Mouse (Mus musculus) forebrain, postnatal 0 days (tissue): ENCODE measurements around the gene Krt83. TPM values are rescaled to one million over a fixed set of nuclear protein-coding genes. Genes with fewer than 3 reads are reported as not detected.

ENCODE experiments used
- ATAC-seq: fragments of 200-750 bp; cut with Nextera tagmentation; 2 replicates; pipeline ENCODE4 v1.8.0; 2017; ENCODE audit warnings: mild to moderate bottlenecking, moderate library complexity
- DNase-seq: peaks from one replicate; pipeline ENCODE4 v3.0.0-alpha.2; 2015
- H3K27ac ChIP-seq: fragments of 300-500 bp; sonication (generic); 2 replicates; pipeline ENCODE4 v1.5.1; 2014; ENCODE audit warnings: low read depth, mild to moderate bottlenecking, antibody characterized with exemption, low read length, moderate library complexity, mixed read lengths
- H3K27me3 ChIP-seq: fragments of 300-500 bp; sonication (generic); 2 replicates; pipeline ENCODE4 v1.6.1; 2014; ENCODE audit warnings: mild to moderate bottlenecking, low read length, mixed read lengths; ENCODE audit not compliant: insufficient read depth
- H3K36me3 ChIP-seq: fragments of 300-500 bp; sonication (generic); 2 replicates; pipeline ENCODE4 v1.6.1; 2014; ENCODE audit warnings: mild to moderate bottlenecking, moderate library complexity; ENCODE audit not compliant: insufficient read depth
- H3K4me1 ChIP-seq: fragments of 300-500 bp; sonication (generic); 2 replicates; pipeline ENCODE4 v1.6.1; 2014; ENCODE audit warnings: antibody characterized with exemption; ENCODE audit not compliant: insufficient read depth
- H3K4me2 ChIP-seq: fragments of 300-500 bp; sonication (generic); 2 replicates; pipeline ENCODE4 v1.6.1; 2014; ENCODE audit warnings: low read depth, mild to moderate bottlenecking, moderate library complexity
- H3K4me3 ChIP-seq: fragments of 300-500 bp; sonication (generic); 2 replicates; pipeline ENCODE4 v1.5.1; 2014; ENCODE audit warnings: low read depth, low read length, mixed read lengths
- H3K9ac ChIP-seq: fragments of 300-500 bp; sonication (generic); 2 replicates; pipeline ENCODE4 v1.6.1; 2014; ENCODE audit warnings: mild to moderate bottlenecking
- H3K9me3 ChIP-seq: fragments of 300-500 bp; sonication (generic); 2 replicates; pipeline ENCODE4 v1.6.1; 2016; ENCODE audit warnings: low read length
- CTCF ChIP-seq: sonication (generic); IDR thresholded peaks from 2 replicates; pipeline ENCODE4 v1.5.1; 2016; ENCODE audit warnings: antibody characterized with exemption, control low read depth, low read depth
- WGBS: fragments of 180-500 bp; shearing (Covaris S2); extraction: QIAGEN DNeasy Blood & Tissue Kit; methylation state at CpG from one replicate; pipeline ENCODE4 v1.1.7; 2014; 5-methylcytosine and 5-hydroxymethylcytosine counted together
- polyA plus RNA-seq: library from polyadenylated mRNA; unstranded; fragments of >200 nt; fragmentation: Nextera tagmentation; extraction: Ambion mirVana; gene quantifications from 2 replicates; pipeline ENCODE4 v1.2.1, GENCODE M21; 2015
- total RNA-seq: library from RNA; depleted of rRNA; stranded (reverse); fragments of >200 nt; gene quantifications from 2 replicates; pipeline ENCODE4 v1.2.3, GENCODE M21; 2014; rRNA removed

Krt83 gene
- not detected in 2 replicates for total RNA-seq
- polyA plus RNA-seq, result not detected in 2 replicates

DNA sequence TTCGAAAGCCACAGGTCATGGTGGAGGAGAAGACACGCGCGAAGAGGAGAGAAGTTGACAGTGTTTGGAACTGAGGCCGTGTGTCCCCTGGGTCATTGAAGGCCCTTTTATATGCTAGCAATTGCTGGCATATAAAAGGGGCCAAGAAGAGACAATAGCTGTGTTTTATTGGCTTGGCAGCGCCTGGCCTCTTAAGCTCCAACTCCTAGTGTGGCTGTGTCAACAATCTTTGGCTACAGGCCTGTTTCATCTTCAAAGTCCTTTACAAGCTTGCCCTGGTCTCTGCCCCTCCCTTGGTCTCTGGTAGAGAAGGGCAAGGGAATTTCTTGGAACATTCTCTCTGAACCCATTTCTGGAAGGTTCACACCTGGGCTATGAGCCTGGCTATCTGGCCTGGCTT, at the start of gene Krt83:
Gene Krt83 (minus strand): TSS at position 82 of the 400 bp plus-strand sequence.
- H3K4me3 ChIP-seq, result no peak within 1 kb of the TSS
- ATAC-seq (no peak), DNase-seq (no peak)
- no peak within 1 kb of the TSS for H3K27ac ChIP-seq
- H3K4me2 ChIP-seq, result no peak within 1 kb of the TSS
- H3K4me1 ChIP-seq, result no peaks in the 10 kb centered on the region
- 39% methylated on average over 6 of the region's 6 CpGs for WGBS
- no peaks in the 10 kb centered on the region for H3K36me3 ChIP-seq
- H3K9ac ChIP-seq, result no peak within 1 kb of the TSS
- H3K9me3 ChIP-seq, result no peaks in the 10 kb centered on the region
- no peak for TF ChIP-seq CTCF
- H3K27me3 ChIP-seq, result no peaks in the 10 kb centered on the region

GRCm38 (mm10) chr15:101538580-101538900, 47.2 kb upstream of the Krt83 start:
- ATAC-seq, result no peak
- Histone ChIP-seq H3K4me1 (no peaks in the 10 kb centered on the region), H3K9me3 (no peaks in the 10 kb centered on the region), H3K27me3 (no peaks in the 10 kb centered on the region), H3K27ac (no peak overlapping the region), H3K36me3 (no peaks in the 10 kb centered on the region), H3K4me3 (no peak overlapping the region), H3K9ac (no peak overlapping the region), H3K4me2 (no peak overlapping the region)
- DNase-seq, result no peak
- 45% methylated on average over 4 of the region's 4 CpGs for WGBS
- no peak for TF ChIP-seq CTCF

DNA sequence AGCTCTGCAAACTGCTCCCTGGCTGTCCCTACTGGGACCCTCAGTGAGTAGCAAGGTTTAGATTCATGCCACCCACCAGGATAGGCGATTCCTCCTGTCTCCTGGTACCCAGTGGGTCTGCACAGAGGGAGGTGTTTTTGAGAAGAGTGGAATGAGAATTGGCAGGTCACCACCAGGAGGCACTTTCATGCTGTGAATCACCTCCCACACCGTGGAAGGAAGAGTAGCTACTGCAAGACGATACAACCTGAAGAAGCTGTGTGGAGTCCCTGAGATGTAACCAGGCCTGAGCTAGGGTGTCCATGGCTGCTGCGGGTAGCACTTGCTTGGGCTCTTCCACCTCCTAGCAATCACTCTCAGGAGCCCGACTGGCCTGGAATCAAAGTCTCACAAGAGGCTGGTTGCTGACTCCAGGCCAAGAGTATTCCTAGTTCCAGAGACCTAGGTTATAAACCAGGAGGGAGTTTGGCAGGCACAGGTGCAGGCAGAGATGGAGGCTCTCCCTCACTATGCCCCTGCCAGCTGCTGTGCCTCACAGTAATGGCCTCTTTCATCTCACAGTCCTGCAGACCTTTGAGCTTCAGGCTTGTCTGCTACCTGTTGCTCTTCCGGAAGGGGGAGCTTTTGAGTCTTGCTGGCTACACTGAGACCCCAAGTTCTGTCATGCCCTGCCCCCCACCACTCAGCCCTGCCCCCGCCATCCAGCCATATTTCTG, 46.7 kb upstream of the Krt83 start:
- ATAC-seq (no peak), DNase-seq (no peak)
- 44% methylated on average over 7 of the region's 7 CpGs for WGBS

DNA sequence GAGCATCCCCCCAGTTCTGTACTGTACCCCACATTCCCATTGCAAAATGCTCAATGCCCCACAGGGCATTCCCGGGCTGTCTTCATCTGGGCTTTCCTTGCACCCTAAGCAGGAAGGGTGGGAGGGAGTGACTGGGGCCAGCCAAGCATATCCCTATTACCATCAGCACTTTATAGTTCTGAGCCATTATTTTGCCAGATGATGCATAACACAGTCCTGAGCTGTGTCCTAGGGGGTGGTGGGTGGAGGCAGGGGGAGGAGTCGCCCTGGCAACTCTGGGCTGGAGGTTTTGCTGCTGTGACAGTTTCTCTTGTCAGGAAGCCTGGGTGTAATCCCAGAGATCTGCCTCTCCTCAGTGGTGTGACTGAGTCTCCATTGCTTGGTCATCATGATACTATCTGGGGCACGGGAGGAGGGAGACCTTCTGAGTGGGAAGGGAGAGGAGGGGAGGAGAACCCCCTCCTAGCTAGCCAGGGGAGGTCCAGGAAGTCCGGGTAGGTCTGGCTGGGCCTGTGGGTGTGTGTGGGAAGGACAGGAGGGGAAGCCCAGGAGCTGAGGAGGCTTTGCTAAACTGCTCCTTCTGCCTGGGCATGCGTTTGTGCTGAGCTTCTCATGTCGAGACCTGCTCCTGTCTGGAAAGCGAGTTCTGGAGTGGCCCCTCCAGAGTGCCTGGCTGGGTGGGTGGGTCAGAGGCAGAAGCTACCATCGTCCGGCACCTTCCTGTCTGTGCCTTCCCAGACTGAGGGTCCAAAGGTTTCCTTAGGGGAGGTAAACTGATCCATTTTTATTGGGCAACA, 44.9 kb upstream of the Krt83 start:
- DNase-seq, result no peak
- TF ChIP-seq CTCF, result no peak
- H3K36me3 ChIP-seq, result no peaks in the 10 kb centered on the region
- no peak overlapping the region for H3K4me3 ChIP-seq
- no peaks in the 10 kb centered on the region for H3K4me1 ChIP-seq
- ATAC-seq, result no peak
- no peak overlapping the region for H3K9ac ChIP-seq
- no peaks in the 10 kb centered on the region for H3K27me3 ChIP-seq
- H3K9me3 ChIP-seq, result no peaks in the 10 kb centered on the region
- 76% methylated on average over 9 of the region's 9 CpGs for WGBS
- H3K27ac ChIP-seq, result no peak overlapping the region
- H3K4me2 ChIP-seq, result no peak overlapping the region

More for the DNA sequence above, 46.7 kb upstream of the Krt83 start:
- Histone ChIP-seq H3K9ac (no peak overlapping the region), H3K4me3 (no peak overlapping the region), H3K27ac (no peak overlapping the region), H3K9me3 (no peaks in the 10 kb centered on the region), H3K27me3 (no peaks in the 10 kb centered on the region), H3K36me3 (no peaks in the 10 kb centered on the region), H3K4me2 (no peak overlapping the region), H3K4me1 (no peaks in the 10 kb centered on the region)
- TF ChIP-seq CTCF, result peak; percentile 26

- H3K9ac ChIP-seq, result no peak within 1 kb of the TSS
- H3K4me2 ChIP-seq, result no peak within 1 kb of the TSS
- H3K4me1 ChIP-seq, result no peaks in the 10 kb centered on the region
- H3K36me3 ChIP-seq, result no peaks in the 10 kb centered on the region
- H3K27me3 ChIP-seq, result no peaks in the 10 kb centered on the region
- DNase-seq (no peak), ATAC-seq (no peak)
- 86% methylated on average over 7 of the region's 7 CpGs for WGBS
- no peaks in the 10 kb centered on the region for H3K9me3 ChIP-seq
- TF ChIP-seq CTCF, result no peak
- no peak within 1 kb of the TSS for H3K27ac ChIP-seq
- H3K4me3 ChIP-seq, result no peak within 1 kb of the TSS
Observed at GRCm38 (mm10) chr15:101532720-101533119, 41.4 kb upstream of the Krt83 start, which contains the start of gene Krt84. TSS of gene Krt84 (minus strand) at chr15:101532820.

GRCm38 (mm10) chr15:101522556-101523232, 31.4 kb upstream of the Krt83 start:
- H3K27me3 ChIP-seq, result peaks cover 3% of the 10 kb centered on the region; the same call in 1 of the 2 replicates
- no peak overlapping the region for H3K27ac ChIP-seq
- no peaks in the 10 kb centered on the region for H3K36me3 ChIP-seq
- no peaks in the 10 kb centered on the region for H3K4me1 ChIP-seq
- DNase-seq (no peak), ATAC-seq (no peak)
- no peaks in the 10 kb centered on the region for H3K9me3 ChIP-seq
- no peak overlapping the region for H3K4me2 ChIP-seq
- H3K4me3 ChIP-seq, result no peak overlapping the region
- no peak overlapping the region for H3K9ac ChIP-seq
- no peak for TF ChIP-seq CTCF
- 78% methylated on average over 4 of the region's 4 CpGs for WGBS
